In the genomic region with DNA sequence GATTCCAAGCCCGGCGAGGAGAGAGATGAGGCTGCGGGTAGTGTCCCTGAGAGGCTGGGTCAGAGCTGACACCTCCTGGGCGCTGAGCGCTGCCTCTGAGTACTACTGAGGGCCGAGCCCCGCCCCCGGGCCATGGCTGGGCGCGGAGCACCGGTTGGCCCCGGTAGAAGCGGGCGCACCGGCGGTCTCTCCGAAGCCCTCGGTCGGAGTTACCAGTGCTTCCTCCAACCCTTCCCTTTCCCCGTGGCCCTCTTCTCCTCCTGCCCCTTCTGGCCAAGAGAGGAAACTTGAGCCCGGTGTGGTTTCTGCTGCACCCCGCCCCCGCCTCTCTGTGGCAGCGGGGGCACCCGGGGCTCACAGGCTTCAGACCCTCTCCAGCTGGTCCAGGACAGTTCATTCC, we compare ENCODE assay signal across 9 mouse cellular contexts. TPM values are rescaled to one million over a fixed set of nuclear protein-coding genes. Genes with fewer than 3 reads are reported as not detected.
DNase-seq lines count a peak whose midpoint lies in the region; ATAC-seq and TF ChIP-seq lines count a peak whose summit lies in the region.
"Had no signal": no experiment of that assay in that cellular context is flagged by ENCODE, and none has a peak within 500 bp of the region (broad histone marks: within the 10 kb centered on the region; RNA-seq: fewer than 3 reads in every experiment).

No protein-coding gene starts in this region.

- peak; percentile 67 for ATAC-seq in embryonic facial prominence, embryonic 14.5 days (ENCODE audit: low read depth)
- ATAC-seq in limb, embryonic 11.5 days (ENCODE audit: insufficient number of reproducible peaks, low FRiP score, low TSS enrichment, low read depth), result peak; percentile 37; the same call in 1 of the 2 replicates

- 0% methylated on average over 10 of the region's 25 CpGs for WGBS in embryonic facial prominence, embryonic 14.5 days
- WGBS in limb, embryonic 11.5 days, result 1% methylated on average over 25 of the region's 25 CpGs

- no peaks in the 10 kb centered on the region for H3K9me3 ChIP-seq in embryonic facial prominence, embryonic 14.5 days (ENCODE audit: control insufficient read depth, low read length)
- no peaks in the 10 kb centered on the region for H3K9me3 ChIP-seq in limb, embryonic 11.5 days (ENCODE audit: control insufficient read depth, low read length)

- DNase-seq in left cerebral cortex, adult 2 months (ENCODE audit: extremely low spot score in 1 of 2, low spot score in 2 of 2), result no peak
- no peak for DNase-seq in left cerebral cortex, postnatal 36 days (ENCODE audit: low spot score in 2 of 2)
- DNase-seq in embryonic facial prominence, embryonic 14.5 days (ENCODE audit: low spot score), result peak; percentile 65
- peak; percentile 50 for DNase-seq in heart, postnatal 4 days
- peak; percentile 70 for DNase-seq in limb, embryonic 11.5 days (ENCODE audit: low spot score)
- peak; percentile 41 for DNase-seq in mesoderm, embryonic 11.5 days (ENCODE audit: low read depth, low spot score)
- peak; percentile 86 to 92 for DNase-seq in spleen, postnatal 4 days (ENCODE audit: low spot score in 2 of 2)
- no peak for DNase-seq in cerebellum, adult 8-10 months

- H3K4me1 ChIP-seq in embryonic facial prominence, embryonic 14.5 days (ENCODE audit: control insufficient read depth, insufficient read depth, low read length), result peaks cover 21% of the 10 kb centered on the region
- H3K4me1 ChIP-seq in limb, embryonic 11.5 days (ENCODE audit: control insufficient read depth, insufficient read depth, low read length), result peaks cover 13% of the 10 kb centered on the region

- peak overlapping the region; percentile 68 for H3K9ac ChIP-seq in embryonic facial prominence, embryonic 14.5 days (ENCODE audit: low read depth, low read length)
- H3K9ac ChIP-seq in limb, embryonic 11.5 days (ENCODE audit: low read length), result peak overlapping the region; percentile 69

- H3K27ac ChIP-seq in left cerebral cortex, adult 2 months, result no peak overlapping the region
- H3K27ac ChIP-seq in embryonic facial prominence, embryonic 14.5 days (replicated peaks; ENCODE audit: low read depth, low read length), result peak overlapping the region; percentile 25; the same call in 1 of the 2 replicates
- no peak overlapping the region for H3K27ac ChIP-seq in limb, embryonic 11.5 days (replicated peaks; ENCODE audit: low read depth, low read length)

- H3K27me3 ChIP-seq in embryonic facial prominence, embryonic 14.5 days (replicated peaks; ENCODE audit: control insufficient read depth, insufficient read depth, low read length), result no peaks in the 10 kb centered on the region
- H3K27me3 ChIP-seq in limb, embryonic 11.5 days (ENCODE audit: control insufficient read depth, insufficient read depth, low read length), result no peaks in the 10 kb centered on the region
- H3K27me3 ChIP-seq: Patski had no signal

- TF ChIP-seq CTCF in left cerebral cortex, adult 2 months (IDR thresholded peaks at IDR 0.05), result peak; percentile 5; the same call in 1 of the 2 replicates

- H3K4me2 ChIP-seq in embryonic facial prominence, embryonic 14.5 days (ENCODE audit: low read depth, low read length), result peak overlapping the region; percentile 93
- peak overlapping the region; percentile 90 for H3K4me2 ChIP-seq in limb, embryonic 11.5 days (ENCODE audit: low read depth, severe bottlenecking)

- H3K36me3 ChIP-seq in embryonic facial prominence, embryonic 14.5 days (ENCODE audit: control insufficient read depth, insufficient read depth, low read length), result no peaks in the 10 kb centered on the region
- no peaks in the 10 kb centered on the region for H3K36me3 ChIP-seq in limb, embryonic 11.5 days (ENCODE audit: control insufficient read depth, insufficient read depth, low read length)

- intact Hi-C loops in left cerebral cortex, adult 2 months (cut with DNase I), result no loop called here
- intact Hi-C loops in left cerebral cortex, postnatal 36 days (cut with DNase I), result no loop called here

- peak overlapping the region; percentile 29 for H3K4me3 ChIP-seq in left cerebral cortex, adult 2 months
- peak overlapping the region; percentile 42 for H3K4me3 ChIP-seq in embryonic facial prominence, embryonic 14.5 days (ENCODE audit: low read depth, low read length)
- H3K4me3 ChIP-seq in limb, embryonic 11.5 days (ENCODE audit: low read depth, low read length), result peak overlapping the region; percentile 34

RNA-seq across cellular contexts. Expression of a gene that starts 3.0 kb away (rescaled TPM):
- not detected for total RNA-seq in left cerebral cortex, adult 2 months (2021)
- not detected for total RNA-seq in left cerebral cortex, postnatal 36 days (2021)
- 2.1 and 2.5 TPM in 2 replicates for polyA plus RNA-seq in embryonic facial prominence, embryonic 14.5 days (2014; fragmentation: Nextera tagmentation; extraction: Ambion mirVana)
- total RNA-seq in heart, postnatal 4 days (2021), result 1 to 10 TPM; 1.0 to 1.1 TPM
- 5.4 and 7.7 TPM in 2 replicates for polyA plus RNA-seq in limb, embryonic 11.5 days (2014; fragmentation: Nextera tagmentation; extraction: Ambion mirVana)
- polyA plus RNA-seq: Patski had no signal

RNA-seq across cellular contexts. Expression of a gene that starts 14.9 kb away (rescaled TPM):
- total RNA-seq in left cerebral cortex, adult 2 months (2021), result 100 to 1,000 TPM; 233 to 247 TPM
- 100 to 1,000 TPM; 199 to 232 TPM for total RNA-seq in left cerebral cortex, postnatal 36 days (2021)
- polyA plus RNA-seq in embryonic facial prominence, embryonic 14.5 days (2014; fragmentation: Nextera tagmentation; extraction: Ambion mirVana), result 573 and 661 TPM in 2 replicates
- total RNA-seq in heart, postnatal 4 days (2021), result 100 to 1,000 TPM; 408 to 415 TPM
- polyA plus RNA-seq in limb, embryonic 11.5 days (2014; fragmentation: Nextera tagmentation; extraction: Ambion mirVana), result 1,585 and 1,592 TPM in 2 replicates

RNA-seq across cellular contexts. Expression of a gene that starts 15.6 kb away (rescaled TPM):
- total RNA-seq in left cerebral cortex, adult 2 months (2021), result 100 to 1,000 TPM; 171 to 176 TPM
- total RNA-seq in left cerebral cortex, postnatal 36 days (2021), result 100 to 1,000 TPM; 158 to 174 TPM
- 112 and 126 TPM in 2 replicates for polyA plus RNA-seq in embryonic facial prominence, embryonic 14.5 days (2014; fragmentation: Nextera tagmentation; extraction: Ambion mirVana)
- 100 to 1,000 TPM; 146 TPM for total RNA-seq in heart, postnatal 4 days (2021)
- 210 and 225 TPM in 2 replicates for polyA plus RNA-seq in limb, embryonic 11.5 days (2014; fragmentation: Nextera tagmentation; extraction: Ambion mirVana)

RNA-seq across cellular contexts. Expression of a gene that starts 17.3 kb away (rescaled TPM):
- total RNA-seq in left cerebral cortex, adult 2 months (2021), result 10 to 100 TPM; 85.5 to 93.0 TPM
- total RNA-seq in left cerebral cortex, postnatal 36 days (2021), result 10 to 100 TPM; 87.8 to 95.9 TPM
- polyA plus RNA-seq in embryonic facial prominence, embryonic 14.5 days (2014; fragmentation: Nextera tagmentation; extraction: Ambion mirVana), result 274 and 289 TPM in 2 replicates
- 10 to 100 TPM; 88.7 to 91.2 TPM for total RNA-seq in heart, postnatal 4 days (2021)
- polyA plus RNA-seq in limb, embryonic 11.5 days (2014; fragmentation: Nextera tagmentation; extraction: Ambion mirVana), result 320 and 334 TPM in 2 replicates

RNA-seq across cellular contexts. Expression of a gene that starts 55.2 kb away (rescaled TPM):
- under 1 TPM; 0.40 to 0.66 TPM for total RNA-seq in left cerebral cortex, adult 2 months (2021)
- under 1 TPM; 0.42 to 0.45 TPM for total RNA-seq in left cerebral cortex, postnatal 36 days (2021)
- polyA plus RNA-seq in embryonic facial prominence, embryonic 14.5 days (2014; fragmentation: Nextera tagmentation; extraction: Ambion mirVana), result 0.13 and 0.47 TPM in 2 replicates
- total RNA-seq in heart, postnatal 4 days (2021), result not detected
- polyA plus RNA-seq in limb, embryonic 11.5 days (2014; fragmentation: Nextera tagmentation; extraction: Ambion mirVana), result 0.31 TPM in 1 of 2 replicates, not detected in the other
- polyA plus RNA-seq: Patski had no signal

Comparison
In these comparisons a context has a peak if more than half of its experiments do, and no peak if none do; other contexts are left out.
1. DNase-seq: peak in embryonic facial prominence, embryonic 14.5 days (single experiment), heart, postnatal 4 days (single experiment), limb, embryonic 11.5 days (single experiment), mesoderm, embryonic 11.5 days (single experiment) and spleen, postnatal 4 days (2 of 2); none in left cerebral cortex, adult 2 months (0 of 2), left cerebral cortex, postnatal 36 days (0 of 2) and cerebellum, adult 8-10 months (single experiment).
2. Peak in every context shown above with its lines, with median percentiles within 50 percentile points of each other: H3K4me3 ChIP-seq.